Mouse (Mus musculus): ENCODE data around the gene Pnrc1.

The Pnrc1 gene

DNA sequence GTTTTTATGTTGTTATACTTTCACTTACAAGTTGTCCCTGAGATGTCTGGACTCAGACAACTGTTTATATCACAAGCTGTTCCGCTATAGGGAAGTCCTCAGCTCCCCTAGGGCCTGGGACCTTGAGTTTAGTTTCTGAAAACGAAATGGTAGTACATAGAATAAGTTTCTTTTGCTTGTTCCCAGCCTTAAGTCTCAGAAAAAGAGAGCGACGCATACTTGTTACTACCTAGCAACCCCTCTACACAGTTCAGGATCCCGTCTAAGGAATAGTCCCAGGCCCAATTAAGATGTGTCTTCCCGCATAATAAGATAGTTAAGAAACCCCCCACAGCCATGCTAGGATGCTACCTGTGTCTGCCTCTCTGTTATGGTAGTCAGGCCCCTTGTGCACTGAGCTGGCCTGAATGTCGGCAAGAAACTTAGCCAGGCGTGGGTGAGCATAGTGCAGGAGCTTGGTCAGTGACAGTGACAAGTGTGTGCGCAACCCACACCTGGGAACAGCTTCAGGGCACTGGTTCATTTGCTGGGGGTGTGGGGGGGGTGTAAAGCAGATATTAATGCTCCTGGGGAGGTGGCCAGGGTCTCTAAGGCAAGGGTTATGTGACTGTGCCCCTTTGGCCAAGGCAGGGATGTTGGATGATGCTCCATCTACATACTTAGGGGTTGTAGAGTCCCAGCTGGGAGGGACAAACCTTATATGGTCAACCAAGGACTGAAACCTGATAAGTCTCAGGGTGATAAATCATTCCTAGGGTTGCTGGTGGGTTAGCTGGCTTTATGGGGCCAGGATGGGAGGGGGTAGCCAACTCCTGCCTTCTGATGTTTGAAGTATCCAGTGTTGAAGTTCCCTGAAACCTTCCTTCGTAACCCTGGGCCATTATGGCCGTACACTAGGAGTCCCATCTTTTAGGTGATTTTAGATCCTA is 19.3 kb downstream of the Pnrc1 start:
- DNase-seq (ENCODE audit: low read depth, low spot score), result peak; percentile 33

DNA sequence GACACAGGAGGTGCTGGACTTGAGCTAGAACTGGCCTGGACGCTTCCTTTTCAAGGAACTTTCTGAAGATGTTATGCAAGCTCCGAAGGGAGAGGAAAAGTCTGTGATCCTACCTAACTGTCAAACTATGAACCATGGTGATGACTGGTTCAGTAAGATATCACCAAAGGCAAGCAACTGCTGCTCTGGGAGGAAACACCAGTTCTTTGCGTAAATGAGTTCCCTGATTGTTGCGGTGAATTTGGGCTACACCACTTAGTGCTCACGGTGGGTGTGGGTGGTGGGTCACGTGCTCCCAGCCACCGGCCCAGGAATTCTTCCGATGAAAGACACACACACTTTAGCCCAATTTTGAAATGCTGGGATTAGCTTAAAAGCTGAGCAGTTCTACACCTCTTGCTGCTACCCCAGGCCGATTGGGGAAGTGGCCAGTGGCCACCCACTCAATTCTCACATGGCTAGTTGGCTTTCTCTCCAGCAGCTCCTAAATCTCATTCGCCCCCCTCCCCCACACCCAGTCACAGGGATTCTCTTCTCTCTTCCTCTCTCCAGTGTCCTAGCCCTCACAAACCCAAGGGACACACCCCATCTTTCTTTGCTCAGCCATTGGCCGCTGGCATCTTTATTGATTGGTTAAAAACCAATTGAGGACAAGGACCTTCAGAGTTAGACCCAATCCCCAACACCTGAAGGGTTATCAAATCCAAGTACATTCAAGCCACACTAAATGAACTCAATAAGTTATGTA is 24.8 kb downstream of the Pnrc1 start:
- no peak for DNase-seq (ENCODE audit: low read depth, low spot score)

DNA sequence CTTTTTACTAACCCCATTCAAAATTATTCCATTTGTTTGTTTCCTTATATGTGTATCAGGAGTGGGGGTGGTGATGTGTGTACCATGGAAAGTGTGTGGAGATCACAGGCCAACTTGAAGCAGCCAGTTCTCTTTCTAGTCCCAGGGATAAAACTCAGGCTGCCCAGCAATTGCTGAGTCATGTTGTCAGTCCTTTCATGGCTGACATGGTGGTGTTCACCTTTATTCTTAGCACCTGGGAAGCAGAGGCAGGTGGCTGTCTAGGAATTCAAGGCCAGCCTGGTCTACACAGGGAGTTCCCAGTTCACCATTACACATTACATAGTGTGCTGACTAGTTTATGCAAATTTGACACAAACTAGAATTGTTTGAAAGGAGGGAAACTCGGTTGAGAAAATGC is 27.1 kb downstream of the Pnrc1 start:
- no peak for DNase-seq (ENCODE audit: low read depth, low spot score)

GRCm38 (mm10) chr4:33261311-33261753 is 28.6 kb downstream of the Pnrc1 start:
- peak; percentile 66 for DNase-seq (ENCODE audit: low read depth, low spot score)

DNA sequence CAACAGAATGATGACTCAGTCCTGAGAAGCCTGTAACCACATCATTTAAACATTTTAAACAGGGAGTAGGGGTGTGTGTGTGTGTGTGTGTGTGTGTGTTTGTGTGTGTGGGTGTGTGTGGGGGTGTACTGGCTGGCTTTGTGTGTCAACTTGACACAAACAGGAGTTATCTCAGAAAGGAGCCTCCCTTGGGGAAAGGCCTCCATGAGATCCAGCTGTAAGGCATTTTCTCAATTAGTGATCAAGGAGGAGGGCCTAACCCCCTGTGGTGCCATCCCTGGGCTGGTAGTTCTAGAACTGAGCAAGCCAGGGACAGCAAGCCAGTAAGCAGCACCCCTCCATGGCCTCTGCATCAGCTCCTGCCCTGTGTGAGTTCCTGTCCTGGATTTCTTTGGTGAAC is 29.7 kb downstream of the Pnrc1 start:
- DNase-seq (ENCODE audit: low read depth, low spot score), result no peak

- DNase-seq (ENCODE audit: low read depth, low spot score), result no peak
Measured at GRCm38 (mm10) chr4:33257263-33257964, 32.5 kb downstream of the Pnrc1 start.

DNA sequence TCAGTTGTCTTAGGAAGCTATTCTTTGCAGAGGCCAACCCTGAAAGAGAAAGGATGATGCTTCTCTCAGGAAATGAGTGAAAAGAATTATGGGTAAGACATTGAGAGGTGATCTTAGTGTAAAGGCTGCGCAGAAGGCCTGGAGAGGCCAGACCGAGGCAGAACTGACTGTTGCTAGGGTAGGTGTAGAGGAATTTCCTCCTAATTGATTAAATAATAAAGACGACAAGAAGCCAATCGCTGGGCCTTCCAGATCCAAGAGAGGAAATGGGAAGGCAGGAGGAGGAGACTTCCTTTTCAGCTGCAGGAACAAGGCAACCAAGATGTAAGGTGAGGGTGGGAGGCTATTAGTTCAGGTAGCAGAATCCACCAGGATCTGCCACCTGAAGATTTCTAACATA is 35.3 kb downstream of the Pnrc1 start:
- DNase-seq (ENCODE audit: low read depth, low spot score), result peak; percentile 37

DNA sequence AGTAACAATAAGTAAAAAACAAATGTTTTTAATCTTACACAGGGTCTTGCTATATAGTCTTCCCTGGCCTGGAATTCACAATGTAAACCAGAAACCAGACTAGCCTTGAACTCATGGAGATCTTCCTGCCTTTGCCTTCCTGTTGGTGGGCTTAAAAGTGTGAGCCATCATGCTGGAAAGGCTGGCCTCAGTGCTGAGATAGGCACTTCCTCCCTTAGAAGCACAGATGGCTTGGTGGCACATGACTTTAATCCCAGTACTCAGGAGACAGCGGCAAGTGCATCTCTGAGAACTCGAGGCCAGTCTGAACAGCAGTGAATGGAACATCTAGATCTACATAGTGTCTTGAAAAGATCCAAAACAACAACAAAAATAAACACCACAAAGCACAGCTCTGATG is 39.1 kb downstream of the Pnrc1 start:
- DNase-seq (ENCODE audit: low read depth, low spot score), result peak; percentile 40

- DNase-seq (ENCODE audit: low read depth, low spot score), result no peak
Measured at GRCm38 (mm10) chr4:33249716-33250230, 40.2 kb downstream of the Pnrc1 start.

GRCm38 (mm10) chr4:33248915-33249314 is 41.0 kb downstream of the Pnrc1 start:
- DNase-seq (ENCODE audit: low read depth, low spot score), result no peak

- DNase-seq (ENCODE audit: low read depth, low spot score), result peak; percentile 99
Measured at GRCm38 (mm10) chr4:33248062-33248889, 41.7 kb downstream of the Pnrc1 start.

DNA sequence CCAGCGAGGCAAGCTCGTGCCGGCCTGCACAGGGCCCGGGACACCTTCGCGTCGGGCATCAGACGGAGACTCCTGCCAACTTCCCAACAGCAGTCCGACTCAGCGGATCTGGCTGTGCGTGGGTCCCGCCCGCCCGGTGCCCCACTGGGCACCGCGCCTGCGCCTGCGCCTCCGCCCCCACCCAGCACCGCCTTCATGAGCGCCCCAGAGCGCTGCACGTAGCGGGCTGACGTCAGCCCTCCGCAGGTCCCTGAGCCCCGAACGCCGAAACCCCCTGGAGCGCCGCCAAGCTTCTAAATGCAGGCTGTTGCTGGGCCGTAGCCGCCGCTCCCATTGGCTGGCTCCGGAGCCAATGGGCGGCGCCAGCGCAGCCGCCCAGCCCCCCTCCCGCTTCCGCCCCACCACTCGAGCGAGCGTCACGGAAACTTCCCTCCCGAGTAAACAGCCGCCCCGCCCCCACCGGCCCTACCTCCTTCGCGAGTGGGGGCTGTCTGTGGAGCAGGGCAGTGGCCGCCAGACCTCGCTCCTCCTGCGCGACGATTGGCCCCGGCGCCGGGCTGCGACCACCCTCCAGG is 42.4 kb downstream of the Pnrc1 start:
- DNase-seq (ENCODE audit: low read depth, low spot score), result peak; percentile 100

DNA sequence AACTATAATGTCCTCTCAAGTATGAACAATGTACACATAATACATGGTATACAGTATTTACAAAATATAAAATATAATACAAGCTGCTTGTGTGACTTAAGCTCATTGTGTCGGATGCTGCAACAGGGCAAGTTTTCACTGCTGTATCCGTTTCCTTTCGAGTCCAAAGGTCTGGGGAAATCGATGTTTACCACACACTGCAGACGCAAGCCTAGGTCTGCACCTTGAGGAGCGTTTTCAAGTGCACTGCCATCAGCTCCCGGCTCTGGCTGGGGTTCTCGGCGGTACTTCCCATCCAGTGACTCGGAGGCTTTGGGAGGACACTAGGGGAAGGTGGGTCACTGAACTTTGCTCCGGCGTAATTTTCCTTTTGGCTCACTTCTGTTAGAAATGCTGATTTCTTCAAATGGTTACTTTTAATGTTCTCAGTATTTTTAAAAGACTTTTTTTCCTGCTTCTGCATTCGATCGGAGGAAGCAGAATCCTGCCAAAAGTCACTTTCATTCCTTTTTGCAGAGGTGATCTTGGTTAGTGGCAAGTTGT is 44.0 kb downstream of the Pnrc1 start:
- peak; percentile 56 for DNase-seq (ENCODE audit: low read depth, low spot score)

DNA sequence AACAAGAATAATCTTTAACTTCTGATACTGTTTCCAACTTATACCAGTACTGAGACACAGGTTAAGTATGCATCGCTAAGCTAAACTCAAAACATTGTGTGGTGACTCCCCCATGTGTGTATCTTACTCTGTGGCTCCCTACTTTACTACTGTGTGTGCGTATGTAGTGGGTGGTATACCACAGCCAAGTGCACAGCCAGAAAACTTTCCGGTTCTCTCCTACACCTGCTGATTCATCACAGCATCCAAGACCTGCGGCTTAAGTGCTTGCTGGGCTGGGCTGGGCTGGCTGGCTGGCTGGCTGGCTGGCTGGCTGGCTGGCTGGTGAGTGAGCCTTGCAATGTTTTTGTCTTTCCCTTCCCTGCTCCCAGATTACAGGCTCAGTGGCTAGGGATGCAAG is 46.0 kb downstream of the Pnrc1 start:
- DNase-seq (ENCODE audit: low read depth, low spot score), result peak; percentile 74

- DNase-seq (ENCODE audit: low read depth, low spot score), result peak; percentile 33
Measured at GRCm38 (mm10) chr4:33243016-33243758, 46.8 kb downstream of the Pnrc1 start.

GRCm38 (mm10) chr4:33242536-33242935 is 47.4 kb downstream of the Pnrc1 start:
- peak; percentile 73 for DNase-seq (ENCODE audit: low read depth, low spot score)

GRCm38 (mm10) chr4:33230881-33231280 is 59.1 kb downstream of the Pnrc1 start:
- no peak for DNase-seq (ENCODE audit: low read depth, low spot score)

DNA sequence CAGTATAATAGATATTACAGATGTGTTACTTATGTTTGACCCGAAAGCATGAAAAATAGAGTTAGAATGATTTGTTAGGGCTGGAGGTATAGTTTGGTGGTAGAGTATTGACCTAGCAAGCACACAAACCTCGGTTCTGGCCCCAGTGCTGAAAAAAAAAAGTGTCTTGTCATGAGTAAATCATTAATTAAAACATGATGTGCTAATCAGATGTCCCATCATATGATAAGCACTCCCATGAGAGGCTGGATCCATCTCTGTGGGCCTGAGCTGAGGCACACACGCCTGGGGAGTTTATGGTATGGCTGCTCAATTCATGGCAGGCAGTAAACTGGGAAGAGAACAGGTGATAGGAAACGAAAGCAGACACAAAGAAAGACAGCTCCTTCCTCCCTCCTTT is 60.3 kb downstream of the Pnrc1 start:
- DNase-seq (ENCODE audit: low read depth, low spot score), result no peak

DNA sequence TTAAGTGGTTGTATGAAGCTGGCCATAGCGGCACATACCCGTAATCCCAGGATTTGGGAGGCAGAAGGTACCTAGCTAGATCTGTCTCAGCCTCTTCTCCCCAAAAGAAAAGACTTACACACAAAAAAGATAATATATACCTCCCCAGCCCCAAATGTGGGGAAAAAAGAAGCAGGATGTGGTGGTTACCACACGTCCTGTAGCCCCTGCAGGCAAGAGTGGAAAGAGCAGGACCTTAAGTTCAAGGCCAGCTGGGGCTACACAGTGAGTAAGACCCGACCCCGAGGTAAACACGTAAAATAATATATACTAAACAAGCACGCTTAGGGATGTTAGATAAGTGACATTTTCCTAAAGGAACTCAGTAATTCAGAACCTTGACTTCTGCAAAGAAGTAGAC is 62.8 kb downstream of the Pnrc1 start:
- peak; percentile 62 for DNase-seq (ENCODE audit: low read depth, low spot score)

All from CD4-positive, CD25-positive, alpha-beta regulatory T cell, adult 2 months (primary cell).